Mouse (Mus musculus) olfactory bulb, adult 2 months (tissue): ENCODE data around the gene Sox13. TPM values are rescaled to one million over a fixed set of nuclear protein-coding genes. Genes with fewer than 3 reads are reported as not detected.

Experiments used
- H3K27ac ChIP-seq: fragments of 200-500 bp; 2 replicates; pipeline ENCODE4 v1.5.1; 2012; ENCODE audit warnings: low read depth, low read length; ENCODE audit not compliant: insufficient read depth
- H3K4me1 ChIP-seq: fragments of 200-500 bp; 2 replicates; pipeline ENCODE4 v1.6.1; 2012; ENCODE audit warnings: low read length; ENCODE audit not compliant: control insufficient read depth, insufficient read depth
- H3K4me3 ChIP-seq: fragments of 200-500 bp; 2 replicates; pipeline ENCODE4 v1.5.1; 2012; ENCODE audit warnings: mild to moderate bottlenecking, low read depth, low read length, moderate library complexity; ENCODE audit not compliant: insufficient read depth
- CTCF ChIP-seq: fragments of 200-500 bp; IDR thresholded peaks from 2 replicates; pipeline ENCODE4 v1.5.1; 2012; ENCODE audit warnings: low read depth, mild to moderate bottlenecking, low read length, moderate library complexity; ENCODE audit not compliant: insufficient read depth
- POLR2A ChIP-seq: fragments of 200-500 bp; IDR thresholded peaks from 2 replicates; pipeline ENCODE4 v1.6.1; 2012; ENCODE audit warnings: mild to moderate bottlenecking, low read depth, low read length, moderate library complexity; ENCODE audit not compliant: insufficient read depth
- WGBS: fragments of 180-500 bp; shearing (Covaris S2); methylation state at CpG from one replicate; pipeline ENCODE4 v1.1.7; 2018; 5-methylcytosine and 5-hydroxymethylcytosine counted together
- polyA plus RNA-seq: library from polyadenylated mRNA; stranded (reverse); fragments of >200 nt; gene quantifications from 2 replicates; pipeline ENCODE4 v1.2.4, GENCODE M21; 2012; ENCODE audit warnings: low replicate concordance; ENCODE audit not compliant: missing spikeins, insufficient read depth, insufficient read length

Sox13 gene
- polyA plus RNA-seq, 1 experiment: not detected

- WGBS: 88% methylated on average over 3 of the region's 3 CpGs
- TF ChIP-seq CTCF: no peak
- TF ChIP-seq POLR2A: no peak
- Histone ChIP-seq H3K4me1 (peaks cover 23% of the 10 kb centered on the region), H3K27ac (no peak overlapping the region), H3K4me3 (no peak overlapping the region)
Measured at GRCm38 (mm10) chr1:133419178-133419834, 4.9 kb downstream of the Sox13 start.

- peak overlapping the region; percentile 23 for H3K4me3 ChIP-seq
Measured at GRCm38 (mm10) chr1:133418164-133418800, 5.9 kb downstream of the Sox13 start.

GRCm38 (mm10) chr1:133417539-133417938, 6.6 kb downstream of the Sox13 start:
- 85% methylated on average over 1 of the region's 1 CpGs for WGBS
- Histone ChIP-seq H3K4me3 (no peak overlapping the region), H3K4me1 (peaks cover 24% of the 10 kb centered on the region), H3K27ac (no peak overlapping the region)
- TF ChIP-seq POLR2A: no peak
- TF ChIP-seq CTCF: no peak

More at GRCm38 (mm10) chr1:133418164-133418800, 5.9 kb downstream of the Sox13 start:
- H3K27ac ChIP-seq: 0 out of 2 replicates have a peak overlapping the region, but pooled peaks have one; percentile 7
- WGBS: 36% methylated on average over 28 of the region's 28 CpGs
- TF ChIP-seq CTCF (no peak), POLR2A (no peak)
- peaks cover 23% of the 10 kb centered on the region for H3K4me1 ChIP-seq

- TF ChIP-seq POLR2A (no peak), CTCF (no peak)
- H3K4me1 ChIP-seq: peaks cover 23% of the 10 kb centered on the region
- no peak overlapping the region for H3K27ac ChIP-seq
- H3K4me3 ChIP-seq: no peak overlapping the region
- WGBS: 76% methylated on average over 3 of the region's 3 CpGs
Measured at GRCm38 (mm10) chr1:133417113-133417512, 7.1 kb downstream of the Sox13 start.

GRCm38 (mm10) chr1:133416472-133416871, 7.7 kb downstream of the Sox13 start:
- Histone ChIP-seq H3K27ac (no peak overlapping the region), H3K4me1 (peaks cover 23% of the 10 kb centered on the region), H3K4me3 (no peak overlapping the region)
- WGBS: 90% methylated on average over 7 of the region's 7 CpGs
- TF ChIP-seq POLR2A (no peak), CTCF (no peak)

GRCm38 (mm10) chr1:133415505-133415904, 8.7 kb downstream of the Sox13 start:
- TF ChIP-seq POLR2A (no peak), CTCF (no peak)
- no peak overlapping the region for H3K27ac ChIP-seq
- WGBS: 81% methylated on average over 6 of the region's 6 CpGs
- H3K4me1 ChIP-seq: peaks cover 23% of the 10 kb centered on the region
- no peak overlapping the region for H3K4me3 ChIP-seq

GRCm38 (mm10) chr1:133415086-133415485, 9.1 kb downstream of the Sox13 start:
- H3K4me1 ChIP-seq: peaks cover 23% of the 10 kb centered on the region
- H3K27ac ChIP-seq: no peak overlapping the region
- WGBS: 66% methylated on average over 7 of the region's 7 CpGs
- no peak overlapping the region for H3K4me3 ChIP-seq
- no peak for TF ChIP-seq POLR2A
- TF ChIP-seq CTCF: no peak

GRCm38 (mm10) chr1:133412941-133413340, 11.2 kb downstream of the Sox13 start:
- H3K27ac ChIP-seq: no peak overlapping the region
- TF ChIP-seq POLR2A (no peak), CTCF (no peak)
- WGBS: 79% methylated on average over 9 of the region's 9 CpGs
- H3K4me1 ChIP-seq: peaks cover 24% of the 10 kb centered on the region
- H3K4me3 ChIP-seq: no peak overlapping the region

GRCm38 (mm10) chr1:133411506-133412147, 12.6 kb downstream of the Sox13 start:
- TF ChIP-seq CTCF (no peak), POLR2A (no peak)
- WGBS: 74% methylated on average over 8 of the region's 8 CpGs
- no peak overlapping the region for H3K4me3 ChIP-seq
- no peak overlapping the region for H3K27ac ChIP-seq
- peaks cover 20% of the 10 kb centered on the region for H3K4me1 ChIP-seq
